Mouse (Mus musculus) retina, postnatal 1 day (tissue): ENCODE measurements at regions not wholly inside any gene's neighbourhood (a gene's known extent, or its start where the extent isn't known, plus 50 kb on each side); places are given as distances from the start of the nearest gene placed in this dataset.

Source experiments
- DNase-seq: peaks from one replicate; pipeline ENCODE4 v3.0.0-alpha.2; 2012

DNA sequence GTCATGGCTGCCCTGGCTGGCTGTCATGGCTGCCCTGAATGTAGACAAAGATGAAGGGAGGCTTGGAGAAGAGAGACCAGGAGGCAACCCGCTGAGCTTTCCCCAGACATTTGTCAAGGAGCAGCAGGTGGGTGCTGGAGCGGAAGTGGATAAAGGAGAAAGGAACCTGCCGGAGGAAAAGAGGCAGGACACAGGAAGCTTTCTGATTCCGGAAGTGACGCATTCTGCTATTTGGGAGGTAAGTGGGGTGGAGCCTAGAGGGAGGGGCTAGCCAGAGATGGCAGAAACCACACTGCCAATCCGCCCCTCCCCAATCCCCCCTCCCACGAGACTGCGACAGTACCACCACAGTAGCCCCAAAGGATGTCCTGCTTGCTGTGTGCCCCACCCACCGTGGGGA is 80.1 kb downstream of the Gm572 start:
- DNase-seq, result no peak

DNA sequence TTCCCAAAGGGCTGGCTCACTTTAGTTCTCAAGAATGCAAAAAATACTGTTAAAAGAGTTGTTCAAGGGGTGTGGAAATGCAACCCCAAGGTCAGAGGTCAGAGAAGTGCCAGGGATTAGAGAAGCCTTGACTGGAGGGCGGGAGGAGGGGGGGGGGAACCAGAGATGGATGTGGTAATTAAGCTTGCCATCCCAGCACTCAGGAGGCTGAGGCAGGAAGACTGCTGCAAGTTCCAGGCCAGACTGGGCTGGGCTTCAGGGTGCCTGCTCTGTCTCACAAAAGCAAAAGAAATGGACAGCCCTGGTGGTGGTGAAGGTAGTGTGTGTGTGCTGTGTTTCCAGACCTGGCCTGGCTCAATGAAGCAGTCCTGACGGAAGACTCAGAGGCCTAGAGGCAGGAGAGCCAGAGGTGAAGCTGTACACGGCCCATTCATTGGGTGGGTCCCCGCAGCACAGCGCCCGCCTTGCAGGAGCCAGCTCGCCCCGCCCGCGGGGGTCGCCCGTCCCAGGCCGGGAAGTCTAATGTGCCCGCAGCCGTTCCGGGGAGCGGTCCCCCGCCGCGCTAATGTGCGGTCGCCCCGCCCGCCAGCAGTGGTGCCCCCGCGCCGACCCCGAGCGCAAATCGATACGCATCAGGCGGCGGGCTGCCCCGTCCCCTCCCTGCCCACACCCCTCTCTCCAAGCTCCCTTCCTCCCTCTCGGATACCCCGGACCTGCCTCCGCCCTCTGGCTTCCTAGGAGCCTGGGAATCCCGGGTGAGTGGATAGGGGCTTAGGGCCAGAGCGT is 80.1 kb upstream of the Casz1 start:
- peak; percentile 55 for DNase-seq

DNA sequence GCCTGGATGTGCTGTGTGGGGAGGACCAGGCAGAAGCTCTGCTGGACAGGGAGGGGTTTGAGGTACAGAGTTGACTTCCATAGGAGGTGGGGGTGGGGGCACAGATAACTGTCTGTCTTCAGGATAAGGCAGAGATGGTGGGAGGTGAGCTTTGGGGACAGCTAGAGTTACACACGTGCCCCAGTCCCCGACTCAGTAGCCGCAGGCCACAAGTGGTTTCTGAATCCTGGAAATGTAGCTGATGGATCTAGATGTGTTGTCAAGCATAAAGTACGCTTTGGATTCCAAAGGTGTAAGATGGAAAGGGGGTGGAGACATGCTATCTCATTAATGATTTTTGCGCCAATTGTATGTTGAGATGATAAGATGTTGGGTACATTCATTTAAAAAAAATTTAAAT is 75.4 kb upstream of the Casz1 start:
- no peak for DNase-seq

DNA sequence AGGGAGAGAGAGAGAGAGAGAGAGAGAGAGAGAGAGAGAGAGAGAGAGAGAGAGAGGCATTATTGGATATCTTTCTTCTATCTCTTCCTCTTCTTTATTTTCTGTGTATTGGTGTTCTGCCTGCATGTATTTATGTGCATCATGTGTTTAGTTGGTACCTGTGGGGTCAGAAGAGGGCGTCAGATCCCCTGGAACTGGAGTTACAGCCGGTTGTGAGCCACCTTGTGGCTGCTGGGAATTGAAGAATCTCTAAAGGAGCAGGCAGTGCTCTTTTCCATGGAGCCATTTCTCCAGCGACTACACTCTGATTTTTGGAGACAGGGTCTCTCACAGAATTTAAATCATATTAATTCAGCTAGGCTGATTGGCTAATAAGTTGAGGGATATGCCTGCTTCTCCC is 72.6 kb upstream of the Casz1 start:
- DNase-seq, result no peak

DNA sequence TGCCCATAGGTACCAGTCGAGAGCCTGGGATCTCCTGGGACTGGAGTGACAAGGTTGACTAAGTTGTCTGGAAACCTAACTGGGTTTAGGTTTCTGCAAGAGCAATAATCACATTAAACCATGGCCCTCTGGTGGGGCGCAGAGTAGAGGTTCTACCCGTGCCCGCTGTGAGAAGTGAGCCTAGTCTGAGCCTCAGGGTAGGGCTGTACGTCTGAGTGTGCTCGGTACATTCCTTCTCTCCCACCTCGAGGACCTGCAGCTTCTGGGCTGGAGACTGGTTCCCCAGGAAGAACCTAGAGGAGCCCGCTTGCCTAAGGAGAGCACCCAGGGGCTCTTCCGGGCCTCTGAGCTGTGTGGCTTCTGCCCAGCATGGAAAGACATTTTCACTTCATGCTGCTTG is 70.2 kb upstream of the Casz1 start:
- DNase-seq, result no peak

DNA sequence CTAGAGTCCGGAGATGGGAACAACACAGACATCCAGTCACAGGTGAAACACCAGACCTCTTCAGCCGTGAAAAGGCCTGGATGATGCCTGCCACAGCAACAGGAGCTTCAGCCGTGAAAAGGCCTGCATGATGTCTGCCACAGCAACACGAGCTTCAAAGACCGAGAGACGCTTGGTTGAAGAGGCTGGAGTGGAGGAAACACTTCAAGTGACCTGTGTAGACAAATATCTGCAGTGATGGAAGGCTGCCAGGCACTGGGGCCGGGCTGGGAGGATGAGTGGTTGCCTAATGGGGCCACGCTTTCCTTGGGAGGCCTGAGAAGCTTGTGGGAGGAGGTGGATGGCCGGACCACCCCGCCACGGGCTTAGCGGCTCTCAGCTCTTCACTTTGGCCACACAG is 69.7 kb upstream of the Casz1 start:
- no peak for DNase-seq

DNA sequence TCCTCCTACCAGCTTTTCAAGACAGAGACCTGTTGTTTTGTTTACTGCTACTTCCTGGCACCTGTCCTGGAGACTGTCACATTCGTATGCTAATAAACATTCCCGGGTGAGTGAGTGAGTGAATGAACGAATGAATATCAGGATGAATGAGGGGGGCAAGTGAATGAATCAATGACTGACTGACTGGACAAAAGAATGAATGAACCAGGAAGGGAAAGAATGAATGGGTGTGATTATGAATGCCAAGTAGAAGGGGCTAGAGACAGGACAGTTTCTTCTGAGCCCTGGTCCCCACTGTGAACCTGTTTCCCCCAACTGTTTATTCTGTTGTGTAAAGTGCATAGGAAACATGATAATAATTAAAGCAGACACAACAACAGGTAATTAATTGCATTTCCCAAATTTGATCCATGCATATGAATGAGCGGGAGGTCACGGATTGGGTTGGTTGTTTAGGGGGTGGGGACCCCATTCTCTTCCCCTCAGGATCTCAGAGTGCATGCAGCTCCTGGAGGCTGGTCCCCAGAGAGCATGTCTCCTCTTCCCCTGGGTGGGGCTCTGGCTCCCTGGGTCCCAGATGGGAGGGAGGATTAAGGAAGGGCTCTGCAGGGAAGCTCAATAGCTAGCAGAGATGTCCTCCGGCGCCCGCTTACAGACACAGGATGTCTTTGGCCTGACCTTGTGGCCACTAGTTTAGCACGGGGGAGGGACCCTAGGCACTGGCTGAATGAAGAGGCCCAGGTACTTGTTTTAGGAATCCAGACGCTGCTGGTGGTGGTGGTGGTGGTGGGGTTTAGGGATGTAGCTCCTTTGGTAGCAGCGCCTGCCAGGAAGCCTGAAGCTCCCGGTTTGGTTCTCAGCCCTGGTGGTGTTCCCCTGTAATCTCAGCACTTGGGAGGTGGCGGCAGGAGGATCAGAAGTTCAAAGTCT is 65.4 kb upstream of the Casz1 start:
- peak; percentile 47 for DNase-seq

DNA sequence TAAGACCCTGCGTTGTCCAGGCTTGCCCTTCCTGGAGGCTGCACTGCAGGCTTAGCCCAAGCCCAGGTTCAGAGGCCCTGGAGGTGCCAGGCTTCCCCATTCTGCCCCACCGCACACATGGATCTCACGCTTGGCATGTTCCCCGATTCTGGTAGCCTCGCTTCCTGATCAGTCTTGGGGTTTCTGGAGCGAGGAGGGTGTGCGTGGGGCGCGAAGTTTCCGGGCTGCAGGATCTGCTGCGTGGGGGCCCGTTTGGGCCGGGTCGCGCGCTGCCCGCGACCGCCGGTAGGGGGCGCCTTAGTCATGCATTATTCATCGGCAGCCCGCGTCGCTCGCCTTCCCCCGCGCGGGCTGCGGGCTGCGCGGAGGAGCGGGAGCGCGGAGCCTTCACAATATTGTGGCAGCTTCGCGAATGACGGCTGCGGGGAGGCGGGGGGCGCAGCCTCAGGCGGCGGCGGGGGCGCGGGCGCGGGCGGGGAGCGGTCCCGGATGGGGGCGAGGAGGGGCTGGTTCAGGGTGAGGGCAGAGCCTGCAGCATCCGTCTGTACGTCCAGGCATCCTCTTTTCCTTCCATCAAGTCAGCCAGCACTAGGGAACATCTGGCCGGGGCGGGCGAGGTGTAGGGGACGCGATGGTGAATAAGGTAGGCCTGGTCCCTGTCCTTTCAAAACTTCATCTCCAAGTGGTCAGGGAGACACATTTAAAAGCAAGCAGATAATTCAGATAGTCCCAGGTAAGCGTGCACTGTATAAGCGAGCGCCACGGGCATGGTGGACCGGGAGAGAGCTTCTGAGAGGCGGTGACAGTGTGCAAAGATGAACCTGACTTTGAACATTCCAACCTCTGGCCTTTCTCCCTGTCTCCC is 61.4 kb upstream of the Casz1 start:
- peak; percentile 89 for DNase-seq

DNA sequence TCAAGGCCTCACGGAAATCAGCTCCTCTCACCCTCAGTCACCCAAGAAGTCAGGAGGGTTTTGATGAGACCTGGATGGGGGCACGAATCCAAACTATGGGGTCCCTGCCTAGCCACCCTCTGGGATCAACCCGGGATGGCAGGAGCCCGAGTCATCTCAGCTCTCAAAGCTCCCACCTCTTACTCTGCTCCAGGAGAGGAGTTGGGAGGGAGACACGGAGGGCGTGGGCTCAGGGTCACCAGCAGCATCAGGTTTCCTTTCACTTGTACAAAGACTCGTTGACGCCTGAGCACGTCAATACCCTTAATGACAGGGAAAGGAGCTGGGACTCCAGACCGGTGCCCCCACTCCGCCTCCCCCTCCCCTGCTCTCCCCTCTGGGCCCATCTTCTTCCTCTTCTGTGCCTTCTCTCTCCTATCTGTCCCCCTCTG is 60.8 kb upstream of the Casz1 start:
- no peak for DNase-seq

DNA sequence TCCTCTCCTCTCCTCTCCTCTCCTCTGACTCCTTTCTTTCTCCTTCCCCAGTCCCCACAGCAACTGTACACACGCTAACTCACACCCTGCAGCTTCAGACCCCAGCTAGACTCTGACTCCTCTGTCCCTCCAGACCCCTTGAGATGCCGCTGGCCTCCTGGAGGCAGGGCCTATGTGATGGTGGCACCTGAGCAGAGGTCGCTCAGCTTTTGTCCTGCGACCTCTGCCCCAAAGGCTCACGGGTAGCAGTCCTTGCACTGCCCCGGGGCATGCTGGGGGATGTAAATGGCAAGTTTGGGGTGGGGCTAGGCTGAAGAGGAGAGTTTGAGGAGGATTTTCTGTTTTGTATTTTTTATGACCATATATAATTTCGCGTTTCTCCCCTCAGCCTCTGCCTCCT is 60.2 kb upstream of the Casz1 start:
- DNase-seq, result no peak

DNA sequence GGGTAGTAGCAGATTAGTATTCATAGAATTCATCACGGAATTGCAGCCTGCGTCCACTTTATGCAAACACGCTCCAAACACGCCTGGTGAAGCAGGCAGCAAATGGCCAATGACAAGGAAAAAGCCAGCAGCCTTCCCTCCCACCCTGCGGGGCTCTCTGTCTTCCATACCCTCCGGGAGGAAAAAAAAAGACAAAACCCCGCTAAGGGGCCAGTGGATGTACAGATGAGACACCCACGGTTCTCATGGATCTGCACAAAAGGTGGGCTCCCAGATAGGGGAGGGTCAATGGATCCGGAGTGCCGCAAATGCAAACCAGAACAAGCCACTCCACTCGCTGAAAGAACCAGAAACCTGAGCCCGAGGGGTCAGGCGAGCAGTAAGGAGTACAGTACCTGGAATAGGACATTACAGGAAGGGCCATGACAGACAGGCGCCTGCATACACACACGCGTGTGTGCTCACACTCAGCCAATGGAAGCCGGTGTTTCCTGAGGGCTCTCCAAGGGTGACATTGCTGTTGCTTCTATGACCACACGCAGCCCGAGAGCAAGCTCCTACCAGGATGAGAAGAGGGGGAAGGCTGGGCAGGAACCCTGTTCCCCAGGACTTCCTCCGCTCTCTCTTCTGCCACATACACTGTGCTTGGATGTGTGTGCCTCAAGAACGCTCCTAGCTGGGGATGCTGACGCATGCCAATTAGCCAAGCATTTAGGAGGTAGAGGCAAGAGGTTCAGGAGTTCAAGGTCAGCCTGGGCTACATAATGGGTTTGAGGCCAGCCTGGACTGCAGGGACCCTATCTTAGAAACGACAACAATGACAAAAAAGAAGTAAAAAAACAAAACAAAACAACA is 57.5 kb upstream of the Casz1 start:
- peak; percentile 36 for DNase-seq

DNA sequence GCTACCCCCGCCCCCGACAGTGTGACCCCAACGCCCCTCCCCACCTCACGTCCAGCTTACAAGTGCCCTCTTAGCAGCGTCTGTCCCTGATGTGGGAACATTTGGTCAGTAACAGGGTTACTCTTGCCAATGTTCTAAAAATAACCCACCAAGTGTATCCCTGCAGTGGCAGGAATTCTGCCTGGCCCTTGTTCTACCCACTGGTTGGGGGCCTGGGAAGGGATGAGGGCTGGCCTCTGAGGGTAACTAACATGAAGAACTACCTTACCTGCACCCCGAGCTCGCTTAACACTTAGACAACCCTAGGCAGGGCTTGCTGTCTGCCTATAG is 56.9 kb upstream of the Casz1 start:
- DNase-seq, result no peak

DNA sequence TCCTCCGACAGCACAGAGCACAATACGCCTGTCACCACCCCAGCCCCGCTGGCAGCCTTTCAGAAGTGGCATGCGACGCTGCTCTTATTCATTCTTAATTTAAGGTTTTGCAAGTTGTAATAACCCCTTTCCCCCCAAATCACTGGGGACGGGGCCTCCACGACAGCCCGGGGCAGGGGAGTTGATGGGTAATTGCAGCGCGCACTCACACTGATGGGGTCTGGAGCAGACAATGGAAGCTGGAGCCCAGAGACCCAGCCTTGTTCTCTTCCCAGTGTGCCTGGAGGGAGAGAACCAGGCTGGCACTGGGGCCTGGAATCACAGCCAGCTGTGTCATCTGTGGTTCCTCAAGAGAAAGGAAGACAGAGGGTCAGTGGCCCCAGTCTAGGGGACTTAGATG is 54.2 kb upstream of the Casz1 start:
- peak; percentile 28 for DNase-seq

DNA sequence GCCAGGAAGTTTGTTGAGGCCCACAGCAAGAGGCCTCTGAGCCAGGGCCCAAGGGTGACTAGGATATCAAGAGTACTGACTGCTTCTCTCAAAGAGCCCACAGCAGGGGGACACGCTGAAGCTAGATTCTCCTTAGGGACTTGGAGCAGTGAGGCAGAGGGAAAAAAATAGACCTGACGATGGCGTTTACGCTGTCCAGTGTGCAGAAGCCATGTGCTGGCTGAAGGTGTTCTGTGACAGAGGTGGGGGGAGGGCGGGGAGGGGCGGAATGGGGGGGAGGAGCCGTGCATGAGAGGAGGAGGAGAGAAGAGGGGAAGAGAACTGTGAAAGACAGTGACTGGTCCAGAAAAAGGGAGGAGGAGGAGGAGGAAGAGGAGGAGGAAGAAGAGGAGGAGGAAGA is 52.6 kb upstream of the Casz1 start:
- DNase-seq, result no peak

DNA sequence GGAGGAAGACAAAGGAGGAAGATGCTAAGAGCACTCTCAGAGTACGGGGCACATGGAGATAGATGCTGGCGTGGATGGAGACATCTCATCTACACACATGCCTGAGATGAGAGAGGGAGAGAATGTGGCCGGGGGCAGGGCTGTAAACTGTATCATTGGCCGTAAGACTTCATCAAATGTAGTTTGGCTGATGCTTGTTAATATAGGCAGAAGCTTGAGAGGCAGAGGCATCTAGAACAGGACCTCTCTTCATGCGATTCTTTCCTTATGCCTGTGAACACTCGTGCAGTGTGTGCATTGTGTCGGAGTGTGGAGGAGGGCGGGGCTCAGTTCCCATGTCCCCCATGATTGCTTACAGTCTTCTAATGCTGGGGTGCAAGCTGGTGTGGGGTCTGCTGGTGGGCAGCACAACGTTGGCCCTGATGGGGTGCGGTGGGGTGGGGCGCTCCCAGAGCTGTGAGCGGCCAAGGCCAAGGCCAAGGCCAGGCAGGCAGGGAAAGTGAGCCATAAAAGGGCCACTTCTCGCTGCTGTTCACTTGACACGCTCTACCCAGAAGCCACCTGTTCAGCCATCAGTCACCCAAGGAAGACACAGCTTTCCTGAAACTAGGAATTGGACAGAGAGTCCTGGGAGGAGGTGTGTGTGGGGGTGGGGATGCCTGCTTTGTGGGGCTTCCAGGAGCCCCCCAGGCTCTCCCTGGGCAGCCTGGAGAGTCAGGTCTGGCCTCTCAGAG is 51.7 kb upstream of the Casz1 start:
- no peak for DNase-seq

DNA sequence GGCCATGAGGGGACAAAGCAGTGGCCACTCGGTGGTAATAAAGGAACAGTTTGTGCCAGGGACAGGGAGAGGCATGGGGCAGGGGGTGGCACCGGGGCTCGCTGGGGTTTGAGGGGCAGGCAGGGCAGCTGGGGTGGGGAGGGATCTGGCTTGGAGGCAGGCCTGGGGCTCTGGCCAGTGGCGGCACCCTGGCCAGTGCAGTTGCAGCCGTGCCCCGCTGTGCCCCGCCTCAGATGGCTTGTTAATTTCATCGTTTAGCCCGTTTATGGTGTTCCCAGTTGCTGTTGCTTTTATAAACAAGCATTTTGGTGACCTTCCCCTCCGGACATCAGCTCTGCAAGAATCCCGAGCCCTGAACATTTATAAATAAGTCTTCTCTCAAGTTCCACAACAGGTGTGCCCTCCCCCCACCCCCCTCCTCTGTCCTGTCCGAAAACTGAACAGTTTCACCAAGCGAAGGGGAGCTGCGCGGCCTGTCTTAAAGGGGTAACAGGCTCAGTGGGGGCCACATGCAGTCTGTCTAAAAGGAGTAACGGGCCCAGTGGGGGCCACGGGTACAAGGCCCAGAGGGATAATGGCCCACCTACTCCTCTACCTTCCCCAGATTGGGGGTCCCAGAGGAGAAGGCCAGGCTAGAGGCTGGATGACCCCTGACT is 51.0 kb upstream of the Casz1 start:
- DNase-seq, result no peak

DNA sequence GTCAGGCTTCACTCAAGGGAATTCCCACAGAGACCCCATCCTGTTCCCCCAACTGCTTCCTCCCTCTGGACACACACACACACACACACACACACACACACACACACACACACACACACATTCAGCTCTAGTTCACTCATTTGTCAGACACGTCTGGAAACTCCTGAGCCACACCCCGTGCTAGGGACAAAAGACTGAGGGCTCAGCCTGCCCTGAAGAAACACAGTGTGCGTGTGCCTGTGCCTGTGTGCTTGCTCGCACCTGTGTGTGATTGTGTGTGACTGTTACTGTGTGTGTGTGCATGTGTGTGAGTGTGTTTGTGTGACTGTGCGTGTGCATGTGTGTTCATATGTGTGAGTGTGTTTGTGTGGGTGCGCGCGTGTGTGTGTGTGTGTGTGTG is 50.4 kb upstream of the Casz1 start:
- DNase-seq, result no peak
